Mouse (Mus musculus) neural tube, embryonic 10.5 days (tissue): ENCODE measurements around the gene Camk2b.
"Not testable (repeated sequence)": the region's sequence is repeated elsewhere in the genome, so short reads cannot be mapped to it uniquely, and the experiment has no call there.

ENCODE experiments used
- DNase-seq: peaks from one replicate; pipeline ENCODE4 v3.0.0-alpha.2; 2017; ENCODE audit warnings: low spot score; ENCODE audit errors: extremely low spot score

Camk2b gene

DNA sequence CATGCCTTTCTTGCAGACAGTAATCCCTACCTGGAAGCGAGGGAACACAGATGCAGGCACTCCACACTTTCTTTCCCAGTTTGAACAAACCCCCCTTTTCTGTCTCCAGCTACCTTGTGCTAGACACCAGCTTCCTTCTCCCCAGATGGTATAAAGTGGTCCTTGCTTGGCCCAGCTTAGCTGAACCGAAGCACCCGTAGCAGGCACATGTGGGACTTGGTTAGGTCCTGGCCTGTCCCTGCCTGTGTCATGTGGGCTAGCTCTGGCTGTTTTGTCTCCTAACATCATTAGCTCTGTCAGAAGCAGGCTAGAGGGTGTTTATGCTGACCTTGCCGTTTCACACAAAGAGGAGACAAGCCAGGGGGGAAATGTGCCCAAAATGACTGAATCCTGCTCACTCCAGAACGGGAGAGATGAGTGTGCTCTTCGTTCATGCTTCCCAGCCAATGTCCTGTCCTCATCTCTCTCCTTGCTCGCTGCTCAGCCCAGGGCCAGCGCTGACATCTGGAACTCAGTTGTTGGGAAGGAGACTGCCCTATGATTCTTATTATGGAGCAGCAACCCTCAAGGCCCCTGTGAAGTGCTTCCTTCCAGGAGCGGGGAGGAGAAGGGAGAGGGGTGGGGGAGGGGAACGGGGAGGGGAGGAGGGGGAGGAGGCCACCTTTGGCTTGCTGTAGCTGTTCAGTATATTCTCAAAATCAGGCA, 117.5 kb downstream of the Camk2b start:
- no peak for DNase-seq

- DNase-seq = no peak
These were observed 118.4 kb downstream of the Camk2b start for GRCm38 (mm10) chr11:5947796-5948195.

DNA sequence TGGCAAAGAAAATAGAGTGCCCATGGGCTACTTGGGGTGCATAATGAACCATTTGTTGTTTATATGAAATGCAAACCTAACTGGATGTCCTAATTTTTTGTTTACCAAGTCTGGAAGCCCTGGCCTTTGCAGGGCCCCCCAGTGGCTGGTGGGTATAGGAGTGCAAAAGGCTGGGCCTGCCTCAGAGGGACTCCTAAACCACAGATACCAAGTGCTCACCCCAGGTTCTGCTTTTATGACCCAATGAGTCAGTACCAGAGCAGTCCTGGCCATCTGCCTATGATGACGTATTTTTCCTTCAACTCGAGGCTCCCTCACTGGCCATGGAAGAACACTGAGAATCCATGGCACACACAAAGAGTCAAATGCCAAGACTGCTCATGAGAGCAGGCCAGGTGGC, 121.1 kb downstream of the Camk2b start:
- no peak for DNase-seq

DNA sequence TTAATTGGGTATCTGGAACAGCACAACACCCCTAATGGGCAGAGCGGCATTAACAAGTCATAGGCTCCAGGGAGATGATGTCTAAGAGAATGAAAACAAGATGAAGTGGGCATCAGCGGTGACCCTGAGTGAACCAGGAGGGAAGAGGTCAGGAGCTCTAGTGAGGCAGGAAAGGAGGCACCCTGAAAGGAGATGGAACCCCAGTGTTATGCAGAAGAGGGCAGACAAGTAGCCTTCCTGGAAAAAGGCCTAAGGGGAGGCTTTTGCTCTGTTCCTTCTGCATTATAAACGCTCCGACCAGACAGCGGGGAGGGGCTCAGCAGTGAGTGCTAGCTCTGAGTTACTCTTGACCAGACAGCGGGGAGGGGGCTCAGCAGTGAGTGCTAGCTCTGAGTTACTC, 123.2 kb downstream of the Camk2b start:
- no peak for DNase-seq

DNA sequence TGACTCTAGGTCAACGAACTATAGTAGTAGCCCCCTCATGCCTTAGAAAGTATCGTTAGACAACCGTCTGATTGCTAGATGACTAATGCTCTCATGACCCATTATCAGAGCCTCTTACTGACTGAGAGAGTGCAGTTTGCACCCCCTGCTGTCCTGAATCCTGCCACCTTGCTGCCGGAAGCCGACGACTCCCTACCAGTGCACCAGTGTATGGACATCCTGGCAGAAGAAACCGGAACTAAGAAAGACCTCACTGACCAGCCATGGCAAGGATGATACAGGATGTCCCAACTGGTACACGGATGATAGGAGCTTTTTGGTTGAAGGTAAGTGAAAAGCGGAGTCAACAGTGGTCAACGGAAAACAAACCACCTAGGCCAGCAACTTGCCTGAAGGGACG, 131.6 kb downstream of the Camk2b start:
- DNase-seq = not testable (repeated sequence)

- not testable (repeated sequence) for DNase-seq
These were observed 134.2 kb downstream of the Camk2b start for GRCm38 (mm10) chr11:5931947-5932346.

DNA sequence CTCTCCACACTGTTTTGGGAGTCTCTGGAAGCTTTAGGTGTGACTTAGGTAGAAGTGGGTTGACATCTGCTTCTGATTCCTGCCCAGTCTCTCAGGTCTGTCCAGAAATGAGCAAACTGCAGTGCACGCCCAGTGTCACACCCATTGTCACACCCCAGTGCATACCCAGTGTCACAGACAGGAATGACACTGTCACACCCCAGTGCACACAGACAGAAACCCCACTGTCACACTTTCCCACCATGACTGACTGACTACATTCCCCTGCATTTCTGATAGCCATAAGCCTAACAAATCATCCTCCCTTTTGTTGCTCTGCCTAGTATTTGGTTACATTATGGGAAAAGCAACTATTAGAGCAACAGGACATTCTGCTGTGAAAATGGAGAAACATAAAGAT, 135.6 kb downstream of the Camk2b start:
- no peak for DNase-seq

DNA sequence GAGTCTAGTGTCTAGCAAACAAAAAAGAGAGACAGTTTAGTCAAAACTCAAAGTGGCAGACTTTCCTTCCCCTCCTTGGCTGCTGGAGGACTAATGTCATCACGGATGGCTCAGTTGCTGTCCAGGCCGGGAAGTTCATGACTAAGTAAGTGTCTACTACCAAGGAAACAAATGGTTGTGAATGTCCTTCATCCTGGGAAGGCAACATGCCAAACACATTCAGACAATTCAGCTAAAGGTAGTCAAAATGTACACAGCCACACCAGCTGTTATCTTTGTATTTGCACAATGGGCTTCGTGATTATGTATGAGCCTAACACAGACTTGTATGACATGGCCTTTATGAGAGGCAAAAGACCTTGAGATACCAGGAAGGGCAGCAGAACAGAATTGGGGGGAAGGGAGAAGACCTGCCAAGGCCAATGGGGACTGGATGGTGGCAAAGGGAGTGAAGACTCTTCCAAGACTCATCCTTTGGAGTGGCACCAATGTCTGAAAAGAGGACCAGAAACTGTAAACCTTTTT, 139.4 kb downstream of the Camk2b start:
- DNase-seq = no peak

DNA sequence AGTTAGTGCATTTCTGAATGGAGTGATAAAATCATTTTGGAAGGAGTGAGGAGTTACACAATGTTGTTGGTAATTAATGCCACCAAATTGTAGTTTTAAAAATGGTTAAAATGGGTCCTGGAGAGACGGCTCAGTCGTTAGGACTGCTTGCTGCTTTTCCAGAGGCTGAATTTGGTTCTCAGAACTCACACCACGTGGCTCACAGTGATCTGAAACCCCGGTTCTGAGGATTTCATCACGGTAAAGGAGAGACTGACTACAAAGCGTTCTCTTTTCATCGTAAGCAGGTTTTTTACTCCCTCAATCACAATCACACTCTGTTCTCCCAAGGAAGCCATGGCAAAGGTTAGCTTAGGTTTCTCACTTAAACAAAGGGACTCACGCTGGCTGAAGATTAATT, 141.5 kb downstream of the Camk2b start:
- DNase-seq = no peak

DNA sequence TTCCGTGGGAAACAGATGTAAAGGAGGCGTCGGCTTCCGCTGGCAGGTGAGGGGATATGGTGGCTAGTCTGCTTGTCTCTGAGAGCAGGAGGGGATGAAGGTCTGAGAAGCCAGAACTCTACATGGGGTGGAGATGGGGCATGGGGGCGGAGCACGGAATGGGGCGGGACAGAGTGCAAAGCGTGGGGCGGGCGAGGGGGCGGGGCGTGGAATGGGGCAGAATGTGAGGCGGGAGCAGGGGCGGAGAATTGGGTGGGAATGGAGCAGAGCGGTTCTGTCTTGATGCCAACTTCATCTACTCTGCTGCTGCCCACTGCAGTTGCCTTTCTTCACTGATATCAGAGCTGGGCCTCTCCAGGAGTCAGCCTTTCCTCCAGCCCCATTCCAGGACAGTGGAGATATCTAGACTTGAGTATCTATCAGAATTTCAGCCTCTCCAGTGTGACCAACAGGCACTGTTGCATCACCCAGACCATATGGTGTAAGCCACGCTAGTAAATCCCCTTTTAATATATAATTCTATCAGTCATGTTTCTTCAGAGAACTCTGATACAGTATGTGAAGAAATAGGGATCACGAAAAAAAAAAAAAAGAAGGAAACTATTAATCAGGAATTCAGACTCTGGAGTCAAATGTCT, 145.7 kb downstream of the Camk2b start:
- DNase-seq = no peak
